Mouse (Mus musculus) heart, embryonic 10.5 days (tissue): ENCODE data around the gene Gm21972. TPM values are rescaled to one million over a fixed set of nuclear protein-coding genes. Genes with fewer than 3 reads are reported as not detected.

Source experiments
- DNase-seq: peaks from one replicate; pipeline ENCODE4 v3.0.0-alpha.2; 2017; ENCODE audit warnings: low spot score
- H3K27ac ChIP-seq: fragments of 300-500 bp; sonication (generic); 2 replicates; pipeline ENCODE4 v1.5.1; 2016; ENCODE audit warnings: mild to moderate bottlenecking
- H3K27me3 ChIP-seq: fragments of 300-500 bp; sonication (generic); 2 replicates; pipeline ENCODE4 v1.6.1; 2016; ENCODE audit warnings: mild to moderate bottlenecking; ENCODE audit not compliant: poor library complexity, insufficient read depth, severe bottlenecking
- H3K36me3 ChIP-seq: fragments of 300-500 bp; sonication (generic); 2 replicates; pipeline ENCODE4 v1.6.1; 2016; ENCODE audit warnings: mild to moderate bottlenecking, moderate library complexity
- H3K4me1 ChIP-seq: fragments of 300-500 bp; sonication (generic); 2 replicates; pipeline ENCODE4 v1.6.1; 2016; ENCODE audit warnings: mild to moderate bottlenecking
- H3K4me3 ChIP-seq: fragments of 300-500 bp; sonication (generic); 2 replicates; pipeline ENCODE4 v1.5.1; 2016; ENCODE audit warnings: mild to moderate bottlenecking, moderate library complexity
- H3K9me3 ChIP-seq: fragments of 300-500 bp; sonication (generic); 2 replicates; pipeline ENCODE4 v1.6.1; 2016; ENCODE audit warnings: mild to moderate bottlenecking, moderate library complexity
- WGBS: fragments of 180-500 bp; shearing (Covaris S2); methylation state at CpG from one replicate; pipeline ENCODE4 v1.1.7; 2016; 5-methylcytosine and 5-hydroxymethylcytosine counted together
- polyA plus RNA-seq: library from polyadenylated mRNA; unstranded; fragments of >200 nt; fragmentation: Nextera tagmentation; extraction: Ambion mirVana; gene quantifications from 2 replicates; pipeline ENCODE4 v1.2.1, GENCODE M21; 2016

Gene Gm21972
- polyA plus RNA-seq, 1 experiment from 2014 or later, result 0.24 TPM

DNA sequence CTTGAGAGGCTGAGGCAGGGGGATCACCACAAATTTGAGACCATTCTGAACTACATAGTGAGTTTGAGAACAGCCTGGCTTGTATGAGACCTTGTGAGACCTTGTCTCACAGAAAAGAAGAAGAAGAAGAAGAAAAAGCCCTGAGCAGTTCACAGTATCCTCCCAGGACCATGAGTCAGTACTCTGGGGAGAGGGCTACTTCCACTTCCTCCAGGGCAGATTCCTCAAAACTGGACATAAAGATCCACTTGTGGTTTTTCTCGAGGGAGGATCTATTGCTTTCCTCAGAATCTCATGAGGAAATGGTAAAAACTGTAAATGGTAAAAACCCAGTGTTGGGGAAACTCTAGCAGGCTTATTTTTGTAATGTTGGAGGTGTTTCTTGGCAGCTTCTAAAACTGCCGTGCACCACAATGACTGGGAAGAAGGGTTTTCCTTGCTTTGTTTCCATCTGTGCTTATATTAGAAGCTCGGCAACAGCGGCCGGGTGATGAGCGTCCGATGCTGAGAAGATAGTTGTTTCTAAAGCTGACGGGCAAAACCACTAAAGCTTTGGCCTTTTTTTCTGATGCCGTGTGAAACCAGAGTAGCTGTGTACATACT lies 69.3 kb downstream of the Gm21972 start:
- Histone ChIP-seq H3K27me3 (no peaks in the 10 kb centered on the region), H3K4me1 (peaks cover under 1% of the 10 kb centered on the region; the same call in 1 of the 2 replicates), H3K27ac (no peak overlapping the region), H3K36me3 (peaks cover 49% of the 10 kb centered on the region), H3K9me3 (no peaks in the 10 kb centered on the region), H3K4me3 (no peak overlapping the region)
- 85% methylated on average over 9 of the region's 9 CpGs for WGBS
- no peak for DNase-seq

DNA sequence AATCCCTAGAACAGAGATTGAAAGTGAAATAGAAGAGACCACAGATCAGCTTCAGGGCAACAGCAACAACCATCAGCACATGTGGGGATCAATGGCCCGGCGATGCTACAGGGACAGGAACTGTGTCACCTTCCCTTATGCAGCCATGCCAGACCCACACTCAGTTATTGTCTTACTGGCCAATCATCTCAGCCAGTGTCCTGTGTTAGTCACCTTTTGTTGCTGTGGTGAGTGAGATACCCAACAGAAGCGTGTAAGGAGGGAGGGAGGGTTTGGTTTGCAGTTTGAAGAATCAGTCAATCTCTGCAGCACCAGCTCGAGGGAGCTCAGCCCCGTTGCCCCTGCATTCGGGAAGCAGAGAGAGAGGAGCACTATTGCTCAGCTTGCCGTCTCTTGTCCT lies 77.2 kb downstream of the Gm21972 start:
- H3K36me3 ChIP-seq, result peaks cover 29% of the 10 kb centered on the region
- H3K27me3 ChIP-seq, result no peaks in the 10 kb centered on the region
- H3K9me3 ChIP-seq, result no peaks in the 10 kb centered on the region
- no peak for DNase-seq
- H3K27ac ChIP-seq, result no peak overlapping the region
- H3K4me1 ChIP-seq, result peaks cover 5% of the 10 kb centered on the region; the same call in 1 of the 2 replicates
- no peak overlapping the region for H3K4me3 ChIP-seq
- WGBS, result 76% methylated on average over 7 of the region's 7 CpGs

DNA sequence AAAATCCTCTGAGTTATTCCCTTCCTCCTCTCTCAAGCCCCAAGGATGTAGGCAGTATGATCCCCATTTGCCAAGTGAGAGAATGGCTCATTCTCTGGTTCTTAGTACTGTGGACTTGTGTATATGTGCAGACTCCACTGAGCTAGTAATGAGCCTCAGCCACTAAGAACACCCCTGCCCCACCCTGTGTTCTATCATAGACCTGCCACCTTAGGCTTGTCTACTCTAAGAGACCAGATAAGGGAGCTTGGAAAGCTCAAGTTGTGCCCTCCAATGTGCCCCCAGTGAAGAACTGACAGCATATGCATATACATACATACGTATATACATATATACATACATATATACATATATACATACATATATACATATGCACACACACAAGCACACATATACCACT lies 78.1 kb downstream of the Gm21972 start:
- H3K27ac ChIP-seq, result no peak overlapping the region
- no peaks in the 10 kb centered on the region for H3K9me3 ChIP-seq
- WGBS, result 91% methylated on average over 1 of the region's 1 CpGs
- DNase-seq, result no peak
- H3K4me1 ChIP-seq, result peaks cover 5% of the 10 kb centered on the region; the same call in 1 of the 2 replicates
- no peak overlapping the region for H3K4me3 ChIP-seq
- no peaks in the 10 kb centered on the region for H3K27me3 ChIP-seq
- H3K36me3 ChIP-seq, result peaks cover 29% of the 10 kb centered on the region

Other genes starting within 250 kb of the Gm21972 start
- gene Itm2c, start 239.4 kb upstream of the Gm21972 start, polyA plus RNA-seq, result 193 and 231 TPM in 2 replicates
- not detected in 2 replicates for gene 4933407L21Rik, start 205.2 kb upstream of the Gm21972 start, polyA plus RNA-seq
- 0.04 TPM in 1 of 2 replicates, not detected in the other for gene Gpr55, start 172.6 kb upstream of the Gm21972 start, polyA plus RNA-seq
- gene Spata3, start 116.8 kb upstream of the Gm21972 start, polyA plus RNA-seq, result not detected in 2 replicates
- 1.1 and 4.7 TPM in 2 replicates for gene 2810459M11Rik, start 87.8 kb upstream of the Gm21972 start, polyA plus RNA-seq
- gene Psmd1, start 69.2 kb upstream of the Gm21972 start, polyA plus RNA-seq, result 191 and 198 TPM in 2 replicates
- 0.40 and 0.51 TPM in 2 replicates for gene Htr2b, start 21.7 kb upstream of the Gm21972 start, polyA plus RNA-seq
- 17.0 and 21.6 TPM in 2 replicates for gene Armc9, start 21.1 kb downstream of the Gm21972 start, polyA plus RNA-seq
- gene B3gnt7, start 169.2 kb downstream of the Gm21972 start, polyA plus RNA-seq, result 6.6 and 8.1 TPM in 2 replicates
- 345 and 518 TPM in 2 replicates for gene Ncl, start 225.8 kb downstream of the Gm21972 start, polyA plus RNA-seq